Mouse (Mus musculus) thymus, postnatal 36 days (tissue): Measurements from ENCODE around the gene Trim38.

ENCODE experiments used
- DNase-seq, 2 experiments: peaks; one replicate each; pipeline ENCODE4 v3.0.0; 2022; ENCODE audit warnings: mixed read lengths in 2 of 2

Trim38 gene

DNA sequence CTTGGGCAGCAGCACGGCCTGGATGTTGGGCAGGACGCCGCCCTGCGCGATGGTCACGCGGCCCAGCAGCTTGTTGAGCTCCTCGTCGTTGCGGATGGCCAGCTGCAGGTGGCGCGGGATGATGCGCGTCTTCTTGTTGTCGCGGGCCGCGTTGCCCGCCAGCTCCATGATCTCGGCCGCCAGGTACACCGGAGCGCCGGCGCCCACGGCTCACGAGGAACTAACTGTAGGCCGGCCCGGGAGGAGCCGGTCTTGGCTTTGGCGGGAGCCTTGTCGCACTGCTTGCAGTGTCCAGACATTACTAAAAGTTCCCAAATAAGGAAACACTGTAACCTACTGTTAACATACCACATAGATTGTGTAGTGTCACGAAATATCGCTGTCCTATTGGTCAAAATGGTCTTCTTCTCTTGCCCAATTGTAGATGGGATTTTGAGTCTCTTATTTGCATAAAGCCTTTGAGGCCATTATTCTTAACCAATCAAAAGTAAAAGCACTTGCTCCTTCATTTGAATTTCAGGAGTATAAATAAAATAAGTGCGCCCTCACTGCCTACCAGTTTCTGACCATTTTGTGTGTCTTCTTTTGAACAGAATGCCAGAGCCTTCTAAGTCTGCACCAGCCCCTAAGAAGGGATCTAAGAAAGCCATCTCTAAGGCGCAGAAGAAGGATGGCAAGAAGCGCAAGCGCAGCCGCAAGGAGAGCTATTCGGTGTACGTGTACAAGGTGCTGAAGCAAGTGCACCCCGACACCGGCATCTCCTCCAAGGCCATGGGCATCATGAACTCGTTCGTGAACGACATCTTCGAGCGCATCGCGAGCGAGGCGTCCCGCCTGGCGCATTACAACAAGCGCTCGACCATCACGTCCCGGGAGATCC is 23.3 kb upstream of the Trim38 start, which contains the start of gene Hist1h2bb:
Gene Hist1h2bb (plus strand): TSS at position 534 of the 880 bp plus-strand sequence.
- peak; percentile 74 to 76 for DNase-seq

DNA sequence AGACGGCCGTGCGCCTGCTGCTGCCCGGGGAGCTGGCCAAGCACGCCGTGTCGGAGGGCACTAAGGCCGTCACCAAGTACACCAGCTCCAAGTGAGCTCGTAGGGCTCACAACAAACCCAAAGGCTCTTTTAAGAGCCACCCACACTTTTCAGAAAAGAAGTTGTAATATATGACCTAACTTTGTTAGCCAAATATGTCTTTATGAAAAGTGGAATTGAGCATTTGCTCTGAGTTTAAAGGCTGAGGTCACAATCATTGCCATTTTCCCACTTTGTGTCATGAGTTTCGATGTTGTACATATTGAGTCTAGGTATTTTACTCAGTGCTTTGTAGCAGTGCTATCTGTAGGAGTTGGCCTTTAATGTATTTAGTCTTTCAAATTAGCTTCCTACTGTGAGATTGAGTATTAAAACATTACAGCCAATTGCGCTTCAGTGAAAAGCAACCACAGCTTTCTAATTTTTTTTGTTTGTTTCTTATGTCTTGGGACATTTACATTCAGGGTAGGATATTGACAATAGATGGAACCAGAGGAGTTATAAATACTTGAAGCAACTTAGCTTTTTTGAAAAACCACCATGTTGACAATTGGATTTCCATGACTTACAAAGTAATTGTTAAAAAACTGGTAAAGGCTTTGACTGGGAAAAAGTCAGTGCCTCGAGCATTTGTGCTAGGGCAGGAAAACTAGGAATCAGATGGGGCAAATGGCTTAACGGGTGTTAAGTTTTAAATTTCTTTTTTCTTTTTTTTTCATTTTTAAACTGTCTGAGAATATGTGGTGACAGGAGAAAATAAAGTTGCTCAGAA is 22.4 kb upstream of the Trim38 start:
- no peak for DNase-seq

DNA sequence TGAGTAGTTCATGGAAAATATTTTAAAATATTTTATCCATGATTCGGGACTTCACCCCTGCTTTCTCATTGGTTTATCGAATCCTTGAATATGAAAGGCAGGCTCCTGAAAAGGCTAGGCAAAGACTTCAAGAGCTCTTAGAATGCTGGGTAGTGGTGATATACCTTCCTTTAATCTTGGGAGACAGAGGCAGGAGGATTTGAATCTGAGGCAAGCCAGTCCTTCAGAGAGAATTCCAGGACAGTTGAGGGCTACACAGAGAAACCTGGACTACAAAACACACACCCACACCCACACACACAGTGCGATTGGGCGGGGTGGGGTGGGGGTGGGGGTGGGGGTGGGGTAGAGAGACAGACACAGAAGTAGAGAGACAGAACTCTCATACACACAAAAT is 21.8 kb upstream of the Trim38 start:
- DNase-seq = no peak

DNA sequence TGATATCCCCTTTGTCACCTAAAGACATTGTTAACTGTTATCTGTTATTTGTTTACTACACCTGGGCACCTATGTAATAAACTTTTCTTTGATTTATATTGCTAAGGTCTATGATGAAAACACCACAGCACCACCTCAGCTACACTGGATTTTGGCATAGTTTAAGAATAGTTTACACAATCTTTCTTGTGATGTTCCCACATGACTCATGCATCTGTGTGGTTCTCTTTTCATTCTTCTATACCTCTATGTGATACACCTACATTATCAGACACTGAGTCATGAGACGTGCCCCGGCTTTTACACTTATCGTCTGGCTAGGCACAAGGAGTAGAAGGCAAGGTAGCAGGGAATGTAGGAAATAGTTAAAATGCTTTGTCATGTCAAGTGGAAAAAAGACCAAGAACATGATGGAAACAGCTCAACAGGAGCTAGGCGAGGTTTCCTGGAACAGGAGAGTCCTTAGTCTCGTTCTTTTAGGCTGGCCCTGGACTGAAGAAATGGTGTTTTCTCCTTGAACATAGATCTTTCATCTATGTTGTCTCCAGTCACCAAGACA is 20.1 kb upstream of the Trim38 start:
- DNase-seq = no peak

DNA sequence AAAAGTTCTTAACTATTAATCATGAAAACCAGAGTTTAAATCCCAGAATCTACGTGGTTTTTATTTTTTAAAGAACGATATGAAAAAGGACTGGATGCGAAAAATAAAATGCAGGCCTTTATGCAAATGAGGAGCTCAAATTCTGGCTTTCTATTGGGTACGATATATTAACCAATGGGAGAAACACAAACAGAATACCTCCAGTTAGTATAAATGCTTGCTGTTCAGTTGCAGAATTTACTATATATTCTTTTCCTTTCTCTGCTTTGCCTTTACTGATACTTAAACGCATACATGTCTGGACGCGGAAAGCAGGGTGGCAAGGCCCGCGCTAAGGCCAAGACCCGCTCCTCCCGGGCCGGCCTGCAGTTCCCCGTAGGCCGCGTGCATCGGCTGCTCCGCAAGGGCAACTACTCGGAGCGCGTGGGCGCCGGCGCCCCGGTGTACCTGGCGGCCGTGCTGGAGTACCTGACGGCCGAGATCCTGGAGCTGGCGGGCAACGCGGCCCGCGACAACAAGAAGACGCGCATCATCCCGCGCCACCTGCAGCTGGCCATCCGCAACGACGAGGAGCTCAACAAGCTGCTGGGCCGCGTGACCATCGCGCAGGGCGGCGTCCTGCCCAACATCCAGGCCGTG is 18.8 kb upstream of the Trim38 start, which contains the start of gene Hist1h2ab:
Gene Hist1h2ab (plus strand): TSS at position 288 of the 639 bp plus-strand sequence.
- DNase-seq = peak; percentile 67 to 76

DNA sequence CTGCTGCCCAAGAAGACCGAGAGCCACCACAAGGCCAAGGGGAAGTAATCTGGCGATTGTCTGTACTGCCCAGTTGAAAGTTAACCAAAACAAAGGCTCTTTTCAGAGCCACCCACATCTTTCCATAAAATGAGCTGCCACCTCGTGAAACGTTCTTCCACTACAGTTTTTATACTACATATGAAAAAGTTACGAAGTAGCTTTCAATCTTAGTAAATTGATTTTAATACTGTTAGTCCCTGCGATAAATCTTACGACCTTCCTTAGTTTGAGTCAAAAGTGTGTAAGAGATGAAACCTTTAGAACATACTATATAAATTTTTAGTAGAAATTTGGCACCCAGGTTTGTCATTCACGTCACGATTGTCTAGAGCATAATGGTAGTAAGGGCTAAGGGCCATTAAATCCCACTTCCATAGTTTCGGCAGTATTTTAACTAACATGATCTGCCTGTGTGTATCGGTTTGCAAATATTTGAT is 18.2 kb upstream of the Trim38 start:
- DNase-seq = no peak

DNA sequence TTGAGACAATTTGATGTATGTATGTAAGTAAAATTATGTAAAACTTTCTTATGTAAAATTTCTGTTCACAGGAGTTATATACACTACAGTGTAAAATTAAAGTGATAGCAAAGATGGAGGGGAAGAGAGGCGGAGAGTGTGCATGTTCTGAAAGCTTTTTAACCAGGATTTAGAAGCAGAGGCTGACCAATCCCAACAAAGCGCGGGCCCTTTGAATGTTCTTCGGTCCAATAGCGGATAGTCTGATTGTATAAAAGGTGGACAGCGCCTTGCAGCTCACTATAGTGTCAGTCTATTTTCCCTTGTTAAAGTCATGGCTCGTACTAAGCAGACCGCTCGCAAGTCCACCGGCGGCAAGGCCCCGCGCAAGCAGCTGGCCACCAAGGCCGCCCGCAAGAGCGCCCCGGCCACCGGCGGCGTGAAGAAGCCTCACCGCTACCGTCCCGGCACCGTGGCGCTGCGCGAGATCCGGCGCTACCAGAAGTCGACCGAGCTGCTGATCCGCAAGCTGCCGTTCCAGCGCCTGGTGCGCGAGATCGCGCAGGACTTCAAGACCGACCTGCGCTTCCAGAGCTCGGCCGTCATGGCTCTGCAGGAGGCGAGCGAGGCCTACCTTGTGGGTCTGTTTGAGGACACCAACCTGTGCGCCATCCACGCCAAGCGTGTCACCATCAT is 17.5 kb upstream of the Trim38 start, which contains the start of gene Hist1h3b:
Gene Hist1h3b (plus strand): TSS at position 201 of the 675 bp plus-strand sequence.
- DNase-seq = peak; percentile 86 to 87

DNA sequence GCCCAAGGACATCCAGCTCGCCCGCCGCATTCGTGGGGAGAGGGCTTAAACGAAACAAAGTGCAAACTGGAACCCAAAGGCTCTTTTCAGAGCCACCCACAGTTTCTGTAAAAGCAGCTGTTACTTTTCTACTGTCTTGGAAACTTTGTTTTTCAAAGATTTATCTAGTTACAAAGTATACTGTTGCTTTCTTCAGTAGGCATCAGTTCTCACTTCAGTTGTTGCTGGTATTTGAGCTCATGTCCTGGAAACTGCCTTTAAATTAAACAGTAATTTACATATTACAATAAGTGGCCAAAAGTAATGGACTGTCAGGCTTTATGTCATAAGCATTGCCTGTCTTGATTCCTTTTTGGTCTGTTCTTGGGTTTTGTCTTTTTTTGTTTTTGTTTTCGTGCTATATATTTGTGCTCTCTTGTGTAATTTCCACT is 17.0 kb upstream of the Trim38 start:
- DNase-seq = no peak

DNA sequence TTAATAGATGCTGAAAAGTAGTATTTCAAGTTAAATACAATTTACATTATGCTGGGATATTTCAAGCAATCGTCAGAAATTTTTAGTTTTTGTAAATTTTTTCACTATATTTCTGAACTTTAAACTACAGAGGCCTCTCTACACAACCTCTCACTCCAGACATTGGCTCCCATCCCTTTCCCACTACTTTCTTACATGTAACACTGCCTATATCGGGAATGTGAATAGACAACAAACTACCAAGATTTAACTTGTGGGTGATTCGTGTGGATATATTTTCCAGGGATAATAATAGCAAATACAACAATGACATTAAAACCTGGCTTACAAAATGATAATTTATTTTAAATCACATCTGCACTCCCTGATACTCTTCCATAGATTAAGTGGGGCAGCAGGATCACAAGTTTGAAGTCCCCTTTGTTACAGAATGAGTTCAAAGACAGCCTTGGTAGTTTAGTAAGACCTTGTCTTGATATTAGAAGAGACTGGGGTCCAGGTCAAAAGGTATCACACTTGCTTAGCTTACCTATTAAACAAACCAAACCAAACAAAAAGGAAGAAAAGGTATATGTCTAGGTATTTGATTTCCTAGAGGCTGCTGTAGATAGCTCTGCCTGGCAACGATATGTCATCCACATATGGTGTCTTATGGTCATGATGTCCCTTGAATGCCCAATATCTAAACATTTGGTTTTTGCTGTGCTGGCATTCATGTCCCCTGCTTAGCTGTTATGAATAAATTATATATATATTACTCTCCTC is 16.2 kb upstream of the Trim38 start:
- DNase-seq = no peak

DNA sequence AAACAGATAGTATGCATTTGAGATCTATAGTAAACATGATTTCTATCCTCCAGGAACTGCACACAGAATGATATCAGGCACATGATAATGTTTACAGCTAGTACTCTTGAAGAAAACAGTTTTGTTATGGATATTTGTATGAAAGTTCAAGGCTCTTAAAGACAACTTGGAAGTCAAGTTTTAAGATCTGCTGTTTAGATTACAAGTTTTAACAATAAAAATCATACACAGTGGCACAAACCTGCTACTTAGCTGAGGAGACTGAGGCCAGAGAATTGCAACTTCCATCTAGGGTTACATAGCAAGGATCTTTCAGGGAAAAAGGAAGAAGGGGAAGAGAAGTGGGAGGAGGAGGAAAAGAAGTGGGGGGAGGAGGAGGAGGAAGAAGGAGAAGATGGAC is 14.7 kb upstream of the Trim38 start:
- DNase-seq = no peak

DNA sequence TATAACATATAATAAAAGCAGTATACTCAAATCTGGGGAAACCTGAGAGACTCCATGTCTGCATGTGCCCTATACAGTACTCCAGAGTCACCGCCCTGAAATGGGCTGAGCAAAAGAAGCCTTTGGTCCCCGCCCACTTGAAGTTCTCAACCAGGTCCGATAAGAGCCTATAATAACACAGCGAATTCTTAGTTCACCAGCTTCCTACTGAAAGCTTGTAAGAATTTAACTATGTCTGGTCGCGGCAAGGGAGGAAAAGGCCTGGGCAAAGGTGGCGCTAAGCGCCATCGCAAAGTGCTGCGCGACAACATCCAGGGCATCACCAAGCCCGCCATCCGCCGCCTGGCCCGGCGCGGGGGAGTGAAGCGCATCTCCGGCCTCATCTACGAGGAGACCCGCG is 12.9 kb upstream of the Trim38 start, which contains the start of gene Hist1h4b:
Gene Hist1h4b (plus strand): TSS at position 224 of the 400 bp plus-strand sequence.
- peak; percentile 87 to 89 for DNase-seq

DNA sequence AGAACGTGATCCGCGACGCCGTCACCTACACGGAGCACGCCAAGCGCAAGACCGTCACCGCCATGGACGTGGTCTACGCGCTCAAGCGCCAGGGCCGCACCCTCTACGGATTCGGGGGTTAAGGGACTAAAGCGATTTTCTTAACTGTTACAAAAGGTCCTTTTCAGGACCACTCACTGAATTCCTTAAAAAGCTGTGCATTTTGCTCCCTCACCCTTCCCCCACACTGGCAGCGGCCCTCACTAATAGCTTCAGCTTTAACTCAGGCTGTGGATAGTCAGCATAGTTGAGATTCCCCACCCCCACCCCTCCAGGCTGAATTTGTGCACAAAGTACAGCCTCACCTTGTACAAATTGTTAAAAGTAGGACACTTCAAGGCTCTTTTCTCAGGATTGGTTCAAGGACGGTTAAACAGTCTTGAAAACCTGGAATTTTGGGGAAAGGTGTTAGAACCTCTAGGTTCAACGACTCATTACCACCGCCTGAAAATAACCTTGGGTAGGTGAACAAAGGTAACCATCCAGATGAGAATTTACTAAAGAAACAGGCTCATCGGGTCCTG is 12.4 kb upstream of the Trim38 start:
- DNase-seq = no peak

DNA sequence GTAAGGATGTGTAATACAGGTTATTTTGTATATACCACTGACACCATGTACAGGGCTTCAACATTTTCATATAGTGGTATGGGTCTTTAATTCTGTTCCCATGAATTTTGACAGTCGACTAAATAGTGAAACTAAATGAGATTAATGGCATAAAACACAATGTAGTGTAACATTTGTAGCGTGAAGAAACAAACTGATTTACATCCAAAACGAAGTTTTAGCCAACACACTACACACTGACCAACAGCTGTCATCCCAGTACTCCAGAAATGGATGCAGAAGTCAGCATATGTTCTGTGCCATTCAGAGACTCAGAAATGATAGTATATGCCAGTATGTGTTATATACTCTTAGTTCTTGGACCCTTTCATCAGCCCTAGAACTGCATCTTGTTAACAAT is 11.8 kb upstream of the Trim38 start:
- DNase-seq = no peak

DNA sequence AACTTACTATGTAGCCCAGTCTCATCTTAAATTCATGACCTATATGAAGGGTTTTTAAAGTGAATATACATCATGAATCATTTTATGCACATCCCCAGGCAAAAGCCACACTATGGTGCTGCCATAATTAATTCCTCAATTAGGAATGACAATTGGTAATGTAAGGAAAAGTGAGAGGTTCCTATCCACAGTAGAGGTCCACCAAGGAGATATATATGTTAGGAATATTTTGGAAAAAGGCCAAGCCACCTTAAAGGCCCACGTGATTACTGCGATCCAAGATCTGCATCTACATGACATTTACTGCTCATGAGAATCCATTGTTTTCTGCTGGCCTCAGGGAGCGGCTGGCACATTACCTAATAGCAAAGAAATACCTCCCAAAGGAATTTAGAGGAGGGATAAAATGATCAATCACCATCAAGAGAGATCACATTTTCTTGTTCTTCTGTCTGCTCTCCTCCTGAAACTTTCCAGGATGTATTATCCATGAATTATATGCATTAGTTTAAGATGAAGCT is 10.4 kb upstream of the Trim38 start:
- DNase-seq = no peak

DNA sequence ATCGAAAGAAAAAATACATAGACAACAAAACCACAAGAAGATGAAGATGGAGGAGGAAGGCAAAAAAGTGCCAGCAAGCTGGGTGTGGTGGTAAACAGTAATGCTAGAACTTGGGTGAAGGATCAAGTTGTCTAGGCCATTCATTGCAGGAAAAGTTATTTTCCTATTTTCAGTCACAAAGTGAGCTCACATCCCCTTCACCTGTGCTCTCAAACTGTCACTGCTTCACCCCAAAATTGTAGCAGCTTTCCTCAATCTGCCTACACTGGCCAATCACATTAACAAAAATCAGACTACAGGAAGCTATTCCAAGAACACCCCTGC is 9.8 kb upstream of the Trim38 start:
- DNase-seq = peak in 1 of 2 experiments; percentile 34

DNA sequence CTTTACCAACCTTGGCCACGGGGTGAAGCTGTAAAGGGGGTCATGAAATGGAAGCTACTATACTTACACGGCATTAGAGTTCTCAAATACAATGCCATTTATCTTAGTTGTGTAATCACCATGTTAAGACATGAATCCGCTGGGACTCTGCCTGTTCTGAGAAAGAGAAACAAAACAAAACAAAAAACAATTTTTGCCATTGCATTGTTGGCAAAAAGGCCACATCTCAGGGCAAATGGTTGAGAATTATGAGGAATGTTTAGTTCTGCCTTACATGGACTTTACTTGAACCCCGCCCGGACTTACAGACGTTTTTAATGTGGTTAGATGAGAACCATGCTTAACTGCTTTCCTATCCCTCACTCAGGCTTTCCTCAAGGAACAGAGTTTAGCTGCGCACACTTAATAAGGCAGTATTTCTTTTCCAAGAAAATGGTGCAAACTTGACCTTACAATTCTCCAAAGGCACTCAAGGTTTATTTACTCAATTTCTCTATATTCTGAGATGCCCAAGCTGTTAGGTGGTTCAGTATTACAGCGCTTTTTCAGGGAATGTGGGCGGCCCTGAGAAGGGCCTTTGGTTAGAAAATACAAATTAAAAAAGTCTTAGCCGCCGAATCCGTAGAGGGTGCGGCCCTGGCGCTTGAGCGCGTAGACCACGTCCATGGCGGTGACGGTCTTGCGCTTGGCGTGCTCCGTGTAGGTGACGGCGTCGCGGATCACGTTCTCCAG is 9.3 kb upstream of the Trim38 start:
- peak in 1 of 2 experiments; percentile 63 for DNase-seq

DNA sequence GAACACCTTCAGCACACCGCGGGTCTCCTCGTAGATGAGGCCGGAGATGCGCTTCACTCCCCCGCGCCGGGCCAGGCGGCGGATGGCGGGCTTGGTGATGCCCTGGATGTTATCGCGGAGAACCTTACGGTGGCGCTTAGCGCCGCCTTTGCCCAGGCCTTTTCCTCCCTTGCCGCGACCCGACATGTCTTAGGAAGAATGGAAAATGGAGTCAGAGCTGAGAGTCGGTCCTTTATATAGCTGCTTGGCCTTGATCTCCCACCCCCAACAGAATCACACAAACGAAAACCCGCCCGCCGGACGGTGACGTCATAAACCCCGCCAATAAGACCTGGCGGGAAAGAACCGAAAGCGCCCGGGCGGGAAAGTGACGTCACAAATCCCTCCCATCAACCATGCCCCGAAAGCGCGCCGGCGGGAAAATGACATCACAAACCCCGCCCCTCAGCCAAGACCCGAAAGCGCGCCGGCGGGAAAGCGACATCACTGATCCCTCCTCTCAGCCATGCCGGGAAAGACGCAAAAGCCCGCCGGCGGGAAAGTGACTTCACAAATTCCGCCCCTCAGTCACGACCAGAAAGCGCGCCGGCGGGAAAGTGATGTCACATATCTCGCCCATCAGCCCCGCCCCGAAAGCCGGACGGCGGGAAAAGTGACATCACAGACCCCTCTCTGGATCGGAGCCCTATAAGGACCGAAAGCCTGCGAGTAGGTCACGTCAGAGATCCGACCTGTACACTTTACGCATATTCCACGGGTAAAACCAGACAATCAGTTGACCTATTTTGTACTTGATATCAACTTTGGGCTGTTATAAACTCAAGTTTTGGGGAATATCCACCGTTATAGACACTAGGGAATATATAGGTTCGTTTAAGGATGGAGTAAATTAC is 8.5 kb upstream of the Trim38 start, which contains the start of gene Hist1h4a:
Gene Hist1h4a (minus strand): TSS at position 259 of the 893 bp plus-strand sequence.
- peak; percentile 98 for DNase-seq
